In genomic region chr4:57142374-57143025, GRCm38 (mm10) we compare ENCODE assay signal across 8 mouse cellular contexts. TPM values are rescaled to one million over a fixed set of nuclear protein-coding genes. Genes with fewer than 3 reads are reported as not detected.
A peak's percentile ranks its signal among the peaks of the same experiment; 100 is the strongest.
DNase-seq lines count a peak whose midpoint lies in the region; ATAC-seq and TF ChIP-seq lines count a peak whose summit lies in the region.

No protein-coding gene starts in this region.

- 0 out of 2 replicates have a peak, but pooled peaks cover 6% of the 10 kb centered on the region for H3K4me1 ChIP-seq in lung, embryonic 14.5 days (ENCODE audit: insufficient read depth)
- H3K4me1 ChIP-seq in forebrain, embryonic 12.5 days: peaks cover 19% of the 10 kb centered on the region
- peaks cover 10% of the 10 kb centered on the region for H3K4me1 ChIP-seq in neural tube, embryonic 11.5 days (ENCODE audit: control insufficient read depth, insufficient read depth, low read length)

- H3K4me3 ChIP-seq in lung, embryonic 14.5 days (ENCODE audit: low read depth, low read length): peak overlapping the region; percentile 59
- H3K4me3 ChIP-seq in forebrain, embryonic 12.5 days (replicated peaks): peak overlapping the region; percentile 71
- H3K4me3 ChIP-seq in neural tube, embryonic 11.5 days (ENCODE audit: low read depth, low read length): peak overlapping the region; percentile 65

- ATAC-seq in lung, embryonic 14.5 days (ENCODE audit: insufficient read depth): peak; percentile 44
- peak; percentile 47 for ATAC-seq in forebrain, embryonic 12.5 days (ENCODE audit: low FRiP score)
- ATAC-seq in neural tube, embryonic 11.5 days (ENCODE audit: insufficient read depth, low FRiP score, low TSS enrichment): 0 out of 2 replicates have a peak, but pooled peaks have one; percentile 11

- H3K9me3 ChIP-seq in lung, embryonic 14.5 days (ENCODE audit: low read depth, low read length): no peaks in the 10 kb centered on the region
- no peaks in the 10 kb centered on the region for H3K9me3 ChIP-seq in forebrain, embryonic 12.5 days
- no peaks in the 10 kb centered on the region for H3K9me3 ChIP-seq in neural tube, embryonic 11.5 days (ENCODE audit: control insufficient read depth, low read length)

- no peak for TF ChIP-seq CTCF in lung, embryonic 14.5 days (IDR thresholded peaks at IDR 0.05; ENCODE audit: low read depth)

- H3K9ac ChIP-seq in lung, embryonic 14.5 days: peak overlapping the region; percentile 62
- H3K9ac ChIP-seq in forebrain, embryonic 12.5 days: peak overlapping the region; percentile 58
- peak overlapping the region; percentile 73 for H3K9ac ChIP-seq in neural tube, embryonic 11.5 days (ENCODE audit: low read length)

- no peak overlapping the region for H3K27ac ChIP-seq in lung, embryonic 14.5 days (ENCODE audit: low read depth)
- no peak overlapping the region for H3K27ac ChIP-seq in forebrain, embryonic 12.5 days
- H3K27ac ChIP-seq in neural tube, embryonic 11.5 days (ENCODE audit: low read depth, low read length): no peak overlapping the region

- H3K4me2 ChIP-seq in lung, embryonic 14.5 days: peak overlapping the region; percentile 93
- H3K4me2 ChIP-seq in forebrain, embryonic 12.5 days: peak overlapping the region; percentile 94
- peak overlapping the region; percentile 94 for H3K4me2 ChIP-seq in neural tube, embryonic 11.5 days (ENCODE audit: low read depth)

- peak; percentile 25 to 70 for DNase-seq in adrenal gland, adult (ENCODE audit: inconsistent age in 2 of 2, low spot score in 1 of 2)
- DNase-seq in adrenal gland, adult 8-10 months: no peak
- DNase-seq in lung, embryonic 14.5 days: peak; percentile 14
- no peak for DNase-seq in lung, postnatal 25 days (ENCODE audit: low spot score)
- peak; percentile 37 for DNase-seq in kidney, postnatal 10 days
- DNase-seq in neural tube, embryonic 11.5 days (ENCODE audit: low spot score): peak; percentile 33
- DNase-seq in gastrocnemius, adult 8-10 months (ENCODE audit: low spot score in 2 of 2): no peak

- peaks cover 47% of the 10 kb centered on the region for H3K27me3 ChIP-seq in lung, embryonic 14.5 days (ENCODE audit: insufficient read depth, low read length)
- peaks cover 69% of the 10 kb centered on the region for H3K27me3 ChIP-seq in forebrain, embryonic 12.5 days
- peaks cover 16% of the 10 kb centered on the region for H3K27me3 ChIP-seq in neural tube, embryonic 11.5 days (ENCODE audit: control insufficient read depth, insufficient read depth, low read length)

- WGBS in lung, embryonic 14.5 days: 1% methylated on average over 40 of the region's 43 CpGs
- WGBS in forebrain, embryonic 12.5 days: 2% methylated on average over 41 of the region's 43 CpGs
- 1% methylated on average over 25 of the region's 43 CpGs for WGBS in neural tube, embryonic 11.5 days

- no peaks in the 10 kb centered on the region for H3K36me3 ChIP-seq in lung, embryonic 14.5 days (ENCODE audit: insufficient read depth)
- no peaks in the 10 kb centered on the region for H3K36me3 ChIP-seq in forebrain, embryonic 12.5 days (replicated peaks)
- no peaks in the 10 kb centered on the region for H3K36me3 ChIP-seq in neural tube, embryonic 11.5 days (ENCODE audit: control insufficient read depth, insufficient read depth, low read length)

RNA-seq across cellular contexts. Expression of gene Epb41l4b, which starts 0.7 kb away (rescaled TPM):
- 1 to 10 TPM; 1.9 to 3.5 (median 2.6) TPM for total RNA-seq in adrenal gland, adult 8-10 months (2022)
- polyA plus RNA-seq in lung, embryonic 14.5 days (2014; fragmentation: Nextera tagmentation; extraction: Ambion mirVana): 1.2 and 1.7 TPM in 2 replicates
- polyA plus RNA-seq in forebrain, embryonic 12.5 days (2016; fragmentation: Nextera tagmentation; extraction: Ambion mirVana): 0.54 and 0.64 TPM in 2 replicates
- 0.99 and 1.3 TPM in 2 replicates for polyA plus RNA-seq in neural tube, embryonic 11.5 days (2014; fragmentation: Nextera tagmentation; extraction: Ambion mirVana)
- total RNA-seq in gastrocnemius, adult 8-10 months (2022): 1 to 10 TPM; 3.6 to 7.4 (median 5.8) TPM

Comparison
In these comparisons a context has a peak if more than half of its experiments do, and no peak if none do; other contexts are left out.
1. DNase-seq: peak in adrenal gland, adult (2 of 2), lung, embryonic 14.5 days (single experiment), kidney, postnatal 10 days (single experiment) and neural tube, embryonic 11.5 days (single experiment); none in adrenal gland, adult 8-10 months (single experiment), lung, postnatal 25 days (single experiment) and gastrocnemius, adult 8-10 months (0 of 2).
2. Peak in every context shown above with its lines, with median percentiles within 50 percentile points of each other: ATAC-seq, H3K4me2 ChIP-seq, H3K4me3 ChIP-seq and H3K9ac ChIP-seq.